In genomic region chr7:3302556-3303275, GRCm38 (mm10) we compare ENCODE assay signal across 8 mouse cellular contexts. TPM values are rescaled to one million over a fixed set of nuclear protein-coding genes. Genes with fewer than 3 reads are reported as not detected.
DNase-seq lines count a peak whose midpoint lies in the region; ATAC-seq lines count a peak whose summit lies in the region.

No protein-coding gene starts in this region.

- H3K9me3 ChIP-seq in kidney, embryonic 15.5 days (replicated peaks) = no peaks in the 10 kb centered on the region
- no peaks in the 10 kb centered on the region for H3K9me3 ChIP-seq in heart, embryonic 14.5 days (ENCODE audit: control insufficient read depth, low read length)
- no peaks in the 10 kb centered on the region for H3K9me3 ChIP-seq in liver, embryonic 16.5 days (replicated peaks; ENCODE audit: control insufficient read depth, low read length)

- H3K36me3 ChIP-seq in kidney, embryonic 15.5 days = peaks cover 27% of the 10 kb centered on the region
- H3K36me3 ChIP-seq in heart, embryonic 14.5 days (ENCODE audit: control insufficient read depth, insufficient read depth, low read length) = peaks cover 27% of the 10 kb centered on the region
- no peaks in the 10 kb centered on the region for H3K36me3 ChIP-seq in liver, embryonic 16.5 days (ENCODE audit: control insufficient read depth, insufficient read depth)

- peaks cover 31% of the 10 kb centered on the region for H3K4me1 ChIP-seq in kidney, embryonic 15.5 days
- peaks cover 10 to 32% of the 10 kb centered on the region in 2 experiments for H3K4me1 ChIP-seq in heart, embryonic 14.5 days (ENCODE audit: control insufficient read depth in 2 of 2, insufficient read depth in 2 of 2, low read length in 2 of 2)
- peaks cover 2% of the 10 kb centered on the region for H3K4me1 ChIP-seq in liver, embryonic 16.5 days (ENCODE audit: control insufficient read depth, low read depth, low read length)

- WGBS in kidney, embryonic 15.5 days = 3% methylated on average over 16 of the region's 16 CpGs
- 1% methylated on average over 16 of the region's 16 CpGs for WGBS in heart, embryonic 14.5 days
- 2% methylated on average over 16 of the region's 16 CpGs for WGBS in liver, embryonic 16.5 days (ENCODE audit: insufficient replicate concordance)

- peak overlapping the region; percentile 40 for H3K4me3 ChIP-seq in kidney, embryonic 15.5 days (replicated peaks)
- H3K4me3 ChIP-seq in heart, embryonic 14.5 days (ENCODE audit: control insufficient read depth in 1 of 2, insufficient read depth in 1 of 2, low read depth in 1 of 2, low read length in 2 of 2) = peak overlapping the region; percentile 41 to 42
- peak overlapping the region; percentile 43 for H3K4me3 ChIP-seq in liver, embryonic 16.5 days (ENCODE audit: low read depth, low read length)

- H3K27me3 ChIP-seq in kidney, embryonic 15.5 days = peaks cover 60% of the 10 kb centered on the region
- peaks cover 22% of the 10 kb centered on the region for H3K27me3 ChIP-seq in heart, embryonic 14.5 days (ENCODE audit: control insufficient read depth, insufficient read depth, low read length)
- peaks cover 46% of the 10 kb centered on the region for H3K27me3 ChIP-seq in liver, embryonic 16.5 days (ENCODE audit: control insufficient read depth, insufficient read depth, low read depth, low read length)

- peak overlapping the region; percentile 74 for H3K4me2 ChIP-seq in kidney, embryonic 15.5 days
- peak overlapping the region; percentile 83 for H3K4me2 ChIP-seq in heart, embryonic 14.5 days (ENCODE audit: low read length)
- H3K4me2 ChIP-seq in liver, embryonic 16.5 days (ENCODE audit: low read depth, low read length) = peak overlapping the region; percentile 58

- no peak overlapping the region for H3K9ac ChIP-seq in kidney, embryonic 15.5 days
- H3K9ac ChIP-seq in heart, embryonic 14.5 days (ENCODE audit: low read length) = peak overlapping the region; percentile 72
- no peak overlapping the region for H3K9ac ChIP-seq in liver, embryonic 16.5 days (ENCODE audit: low read depth, low read length)

- 0 out of 2 replicates have a peak, but pooled peaks have one; percentile 1 for ATAC-seq in kidney, embryonic 15.5 days (replicated peaks; ENCODE audit: low FRiP score)
- ATAC-seq in heart, embryonic 14.5 days (ENCODE audit: insufficient number of reproducible peaks, insufficient read depth, low FRiP score, low read depth) = no peak
- 0 out of 2 replicates have a peak, but pooled peaks have one; percentile 22 for ATAC-seq in liver, embryonic 16.5 days (ENCODE audit: low read depth)

- no peak overlapping the region for H3K27ac ChIP-seq in kidney, embryonic 15.5 days
- H3K27ac ChIP-seq in heart, embryonic 14.5 days (replicated peaks in 1 of 2; ENCODE audit: control insufficient read depth in 1 of 2, insufficient read depth in 1 of 2, low read depth in 2 of 2, low read length in 2 of 2) = peak overlapping the region in 1 of 2 experiments; percentile 69; a peak in 3 of 4 replicates
- H3K27ac ChIP-seq in liver, embryonic 16.5 days (ENCODE audit: low read length) = no peak overlapping the region

- DNase-seq in kidney, postnatal 14 days = no peak
- DNase-seq in cerebellum, postnatal 14 days = peak; percentile 27 to 50
- peak; percentile 74 for DNase-seq in retina, postnatal 1 day
- no peak for DNase-seq in urinary bladder, postnatal 25 days (ENCODE audit: low spot score)
- DNase-seq in yolk sac, embryonic 10.5 days (ENCODE audit: low spot score) = no peak

RNA-seq across cellular contexts. Expression of gene Prkcg, which starts 13.7 kb away (rescaled TPM):
- polyA plus RNA-seq in kidney, embryonic 15.5 days (2015; fragmentation: Nextera tagmentation; extraction: Ambion mirVana) = 0.06 and 0.27 TPM in 2 replicates
- polyA plus RNA-seq in heart, embryonic 14.5 days (2014; fragmentation: Nextera tagmentation; extraction: Ambion mirVana) = 0.28 and 0.59 TPM in 2 replicates
- polyA plus RNA-seq in liver, embryonic 16.5 days (2015; fragmentation: Nextera tagmentation; extraction: Ambion mirVana) = 0.68 TPM in 1 of 2 replicates, not detected in the other

RNA-seq across cellular contexts. Expression of gene Myadm, which starts 13.8 kb away (rescaled TPM):
- 78.3 and 93.8 TPM in 2 replicates for polyA plus RNA-seq in kidney, embryonic 15.5 days (2015; fragmentation: Nextera tagmentation; extraction: Ambion mirVana)
- polyA plus RNA-seq in heart, embryonic 14.5 days (2014; fragmentation: Nextera tagmentation; extraction: Ambion mirVana) = 220 and 248 TPM in 2 replicates
- polyA plus RNA-seq in liver, embryonic 16.5 days (2015; fragmentation: Nextera tagmentation; extraction: Ambion mirVana) = 41.4 and 55.1 TPM in 2 replicates

RNA-seq across cellular contexts. Expression of gene Cacng7, which starts 30.0 kb away (rescaled TPM):
- 0.90 and 1.00 TPM in 2 replicates for polyA plus RNA-seq in kidney, embryonic 15.5 days (2015; fragmentation: Nextera tagmentation; extraction: Ambion mirVana)
- polyA plus RNA-seq in heart, embryonic 14.5 days (2014; fragmentation: Nextera tagmentation; extraction: Ambion mirVana) = 0.39 and 0.88 TPM in 2 replicates
- not detected in 2 replicates for polyA plus RNA-seq in liver, embryonic 16.5 days (2015; fragmentation: Nextera tagmentation; extraction: Ambion mirVana)

RNA-seq across cellular contexts. Expression of gene Nlrp12, which starts 53.2 kb away (rescaled TPM):
- polyA plus RNA-seq in kidney, embryonic 15.5 days (2015; fragmentation: Nextera tagmentation; extraction: Ambion mirVana) = 0.03 TPM in 2 replicates
- 0.04 TPM in 1 of 2 replicates, not detected in the other for polyA plus RNA-seq in heart, embryonic 14.5 days (2014; fragmentation: Nextera tagmentation; extraction: Ambion mirVana)
- polyA plus RNA-seq in liver, embryonic 16.5 days (2015; fragmentation: Nextera tagmentation; extraction: Ambion mirVana) = 0.46 and 0.57 TPM in 2 replicates

Comparison
In these comparisons a context has a peak if more than half of its experiments do, and no peak if none do; other contexts are left out.
1. DNase-seq: peak in cerebellum, postnatal 14 days (2 of 2) and retina, postnatal 1 day (single experiment); none in kidney, postnatal 14 days (single experiment), urinary bladder, postnatal 25 days (single experiment) and yolk sac, embryonic 10.5 days (single experiment).
2. Peak in every context shown above with its lines, with median percentiles within 50 percentile points of each other: H3K4me2 ChIP-seq and H3K4me3 ChIP-seq.